Mouse (Mus musculus) urinary bladder, adult 18-20 months (tissue): ENCODE results near the gene Shcbp1l.
"Not testable (repeated sequence)": the region's sequence is repeated elsewhere in the genome, so short reads cannot be mapped to it uniquely, and the experiment has no call there.

Experiments used
- DNase-seq, 2 experiments: peaks; one replicate each; pipeline ENCODE4 v3.0.0; 2022; ENCODE audit warnings: low spot score in 2 of 2, mixed read lengths in 2 of 2

Shcbp1l gene

DNA sequence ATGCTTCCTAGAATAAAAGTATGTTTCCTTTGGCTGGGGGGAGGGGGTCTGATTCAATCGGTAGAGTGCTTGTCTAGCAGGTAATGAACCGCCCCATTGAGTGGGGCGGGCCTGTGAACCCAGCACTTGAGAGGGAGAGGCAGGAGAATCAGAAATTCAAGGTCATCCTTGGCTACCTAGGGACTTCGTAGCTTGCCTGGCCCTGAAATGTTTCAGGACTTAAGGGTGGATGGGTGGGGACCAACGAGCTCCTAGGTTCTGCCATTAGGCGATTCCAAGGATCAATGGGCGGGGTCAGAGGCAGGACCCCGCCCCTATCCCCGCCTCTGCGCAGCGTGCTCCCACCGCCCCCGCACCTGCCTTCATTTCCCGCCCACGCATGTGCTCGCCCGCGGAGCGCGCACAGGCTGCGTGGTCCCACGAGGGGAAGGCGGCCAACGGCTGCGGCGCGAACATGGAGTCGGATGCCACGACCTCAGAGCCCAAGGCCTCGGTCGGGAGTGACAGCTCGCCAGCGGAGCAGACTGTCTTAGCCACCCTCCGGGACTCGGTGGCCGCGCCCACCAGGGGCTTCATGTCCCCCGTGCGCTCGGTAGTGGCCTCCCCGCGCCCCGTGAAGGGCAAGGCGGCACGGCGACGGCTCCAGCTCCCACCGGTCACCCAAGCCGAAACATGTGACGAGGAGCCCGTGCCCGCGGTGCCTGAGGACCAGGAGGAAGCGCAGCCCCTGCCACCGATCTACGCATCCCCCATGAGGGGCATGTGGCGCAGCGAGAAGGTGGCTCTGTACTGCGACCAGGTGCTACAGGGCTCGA lies at the start of gene Shcbp1l:
TSS of gene Shcbp1l (plus strand) at position 393 of the 815 bp plus-strand sequence.
- DNase-seq = peak; percentile 27 to 36

DNA sequence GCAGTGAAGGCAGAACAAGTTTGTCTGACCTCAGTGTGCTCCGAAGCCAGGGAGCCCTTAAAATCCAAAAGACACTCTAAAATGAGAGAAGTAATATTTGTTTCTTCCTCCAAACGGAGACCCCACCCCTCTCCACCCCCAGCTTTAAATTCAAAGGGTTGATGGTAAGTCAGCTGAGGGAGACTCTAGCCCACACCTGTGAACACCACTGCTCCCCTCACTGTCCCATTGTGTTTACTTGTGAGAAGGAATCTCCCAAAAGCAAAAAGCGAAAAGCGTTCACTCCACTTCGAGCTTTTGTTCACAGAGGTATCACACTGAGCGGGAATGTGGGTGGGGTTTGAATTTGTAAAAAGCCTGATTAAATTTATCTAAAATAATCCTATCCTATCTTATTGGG lies 48.5 kb upstream of the Shcbp1l start:
- no peak for DNase-seq

DNA sequence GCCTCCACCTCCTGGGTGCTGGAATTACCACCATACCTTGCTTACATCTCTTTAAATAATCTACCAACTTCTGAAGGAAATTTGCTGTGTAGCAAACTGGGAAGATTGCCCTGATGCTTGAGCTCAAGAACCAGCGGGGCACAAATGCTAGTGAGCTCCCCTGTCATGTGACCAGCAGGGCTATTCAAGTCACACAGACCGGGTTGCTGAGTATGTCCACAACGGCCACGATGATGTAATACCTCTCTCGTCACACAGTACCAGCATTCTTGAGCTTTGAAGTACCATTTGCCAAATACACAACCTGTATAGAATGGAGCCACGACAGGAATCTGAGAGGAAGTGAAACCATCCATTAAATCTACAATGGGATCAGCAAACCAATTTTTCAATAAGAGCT lies 46.4 kb upstream of the Shcbp1l start:
- no peak for DNase-seq

DNA sequence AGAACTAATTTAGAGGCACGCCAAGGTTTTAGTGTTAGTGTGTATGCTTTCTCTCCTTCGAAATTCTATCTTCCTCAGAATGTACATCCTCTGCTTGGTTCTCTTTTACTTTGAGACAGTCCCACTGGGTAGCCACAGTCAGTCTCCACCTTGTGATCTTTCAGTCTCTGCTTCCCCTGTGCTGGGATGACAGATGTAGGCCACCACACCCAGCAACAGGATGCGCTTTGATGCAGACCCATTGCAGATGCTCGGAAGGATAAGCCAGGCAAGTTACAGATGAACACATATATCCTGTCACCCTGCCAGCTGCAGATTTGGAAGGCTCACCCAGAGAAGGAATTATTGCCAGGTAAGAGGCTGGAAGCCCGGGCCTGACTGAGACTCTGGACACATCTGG lies 45.1 kb upstream of the Shcbp1l start:
- DNase-seq = no peak

DNA sequence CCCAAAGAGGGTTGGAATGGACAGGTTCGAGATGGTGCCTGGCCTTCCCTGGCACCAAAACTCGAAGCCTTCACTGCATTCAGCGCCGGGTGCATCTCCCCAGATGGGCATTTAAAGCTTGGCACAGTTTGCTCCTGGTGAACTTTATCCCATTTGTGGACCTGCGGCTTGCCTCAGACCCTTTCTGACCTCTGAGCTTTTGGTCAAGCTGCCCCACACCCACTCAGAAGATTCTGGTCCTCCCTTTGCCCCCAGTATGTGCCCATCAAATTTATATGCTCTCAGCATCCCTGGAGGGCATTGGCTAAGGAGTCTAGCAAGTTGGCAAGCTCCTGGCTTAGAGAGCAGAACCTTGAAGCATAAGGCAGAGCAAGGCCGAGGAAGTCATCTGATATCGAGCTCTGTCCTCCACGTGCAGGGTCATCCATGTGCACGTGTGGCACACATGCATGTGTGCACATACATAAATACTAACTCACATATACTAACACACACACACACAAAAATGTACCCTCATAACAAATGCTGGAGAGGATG lies 44.1 kb upstream of the Shcbp1l start:
- no peak for DNase-seq

DNA sequence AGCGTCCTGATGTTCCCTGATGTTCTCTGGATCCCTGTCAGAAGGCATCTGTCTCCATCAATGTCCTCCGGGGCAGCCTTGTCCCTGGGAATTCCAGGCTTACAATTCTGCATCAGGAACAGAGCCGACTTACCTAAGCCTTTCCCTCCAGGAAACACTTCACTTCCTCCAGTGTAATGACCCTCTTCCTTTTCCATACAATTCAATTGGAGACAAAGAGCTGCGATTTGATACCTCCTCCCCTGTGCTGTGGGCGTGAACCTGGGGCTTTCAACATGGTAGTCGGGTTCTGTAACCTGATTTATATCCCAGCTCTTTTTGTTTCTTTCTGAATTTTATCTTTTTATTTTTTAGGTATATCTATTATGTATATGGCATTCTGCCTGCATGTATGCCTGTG lies 39.9 kb upstream of the Shcbp1l start:
- no peak for DNase-seq

DNA sequence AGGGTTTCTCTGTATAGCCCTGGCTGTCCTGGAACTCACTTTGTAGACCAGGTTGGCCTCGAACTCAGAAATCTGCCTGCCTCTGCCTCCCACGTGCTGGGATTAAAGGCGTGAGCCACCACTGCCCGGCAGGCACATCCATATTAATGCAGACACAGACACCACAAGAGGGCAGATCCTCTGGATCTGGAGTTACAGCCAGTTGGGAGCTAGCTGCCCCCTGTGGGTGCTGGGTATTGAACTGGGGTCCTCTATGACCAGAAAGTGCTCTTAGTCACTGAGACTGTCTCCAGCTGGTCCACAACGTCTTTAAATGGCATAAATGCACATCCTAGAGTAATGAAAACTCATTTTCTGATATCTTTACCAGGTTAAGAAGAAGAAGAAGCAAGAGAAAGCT lies 39.3 kb upstream of the Shcbp1l start:
- DNase-seq = not testable (repeated sequence)

DNA sequence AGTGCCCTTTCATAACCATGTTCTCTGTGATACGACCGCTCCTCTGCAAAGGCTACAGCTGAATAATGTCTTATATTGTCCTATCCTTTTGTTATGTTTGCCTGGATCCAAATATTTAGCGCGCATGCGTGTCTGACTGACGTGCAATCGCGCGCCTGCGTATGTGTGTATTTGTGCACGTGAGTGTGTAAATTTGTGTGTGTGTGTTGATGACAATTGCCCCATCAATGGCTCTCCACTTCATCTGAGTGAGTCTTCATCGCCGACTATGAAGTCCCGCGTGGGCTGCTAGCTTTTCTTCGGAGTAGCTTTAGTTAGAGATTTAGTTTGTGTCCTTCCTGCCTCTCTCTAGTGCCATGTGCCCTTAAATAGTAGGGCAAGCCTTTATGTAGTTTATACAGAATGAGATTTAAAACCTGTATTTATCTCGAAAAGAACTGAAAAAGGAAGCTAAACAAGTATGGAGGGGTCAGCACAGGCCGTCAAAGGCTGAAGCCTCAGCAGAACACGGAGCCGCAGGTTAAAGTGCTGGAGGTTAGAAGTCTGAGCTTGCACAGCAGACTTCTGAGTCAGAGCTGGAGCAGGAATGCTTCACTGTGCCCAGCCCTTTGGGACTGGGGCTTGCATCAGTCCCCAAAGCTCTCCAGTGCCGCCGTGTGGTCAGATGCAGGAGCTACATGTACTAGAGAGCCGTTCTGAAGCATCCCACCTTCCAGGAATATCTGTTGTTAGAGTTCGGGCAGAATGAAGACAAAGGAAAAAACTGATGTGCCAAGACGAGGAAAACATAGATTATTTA lies 38.5 kb upstream of the Shcbp1l start:
- DNase-seq = peak; percentile 55 to 76

DNA sequence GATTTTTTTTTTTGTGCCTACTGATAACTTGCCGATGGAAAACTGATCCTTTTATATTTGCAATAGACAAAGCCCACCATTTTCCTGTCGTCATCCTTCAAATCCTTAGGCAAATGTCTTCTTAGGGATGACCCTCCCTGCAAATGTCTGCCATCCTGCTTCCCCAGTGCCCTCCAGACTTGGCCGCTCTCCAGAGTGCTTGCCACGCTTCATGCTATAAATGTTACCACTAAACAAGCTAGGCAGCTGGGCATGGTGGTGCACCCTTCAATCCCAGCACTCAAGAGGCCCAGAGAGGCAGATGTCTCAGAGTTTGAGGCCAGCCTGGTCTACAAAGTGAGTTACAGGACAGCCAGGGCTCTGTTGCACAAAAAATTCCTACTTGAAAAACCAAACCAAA lies 29.3 kb upstream of the Shcbp1l start:
- not testable (repeated sequence) for DNase-seq

DNA sequence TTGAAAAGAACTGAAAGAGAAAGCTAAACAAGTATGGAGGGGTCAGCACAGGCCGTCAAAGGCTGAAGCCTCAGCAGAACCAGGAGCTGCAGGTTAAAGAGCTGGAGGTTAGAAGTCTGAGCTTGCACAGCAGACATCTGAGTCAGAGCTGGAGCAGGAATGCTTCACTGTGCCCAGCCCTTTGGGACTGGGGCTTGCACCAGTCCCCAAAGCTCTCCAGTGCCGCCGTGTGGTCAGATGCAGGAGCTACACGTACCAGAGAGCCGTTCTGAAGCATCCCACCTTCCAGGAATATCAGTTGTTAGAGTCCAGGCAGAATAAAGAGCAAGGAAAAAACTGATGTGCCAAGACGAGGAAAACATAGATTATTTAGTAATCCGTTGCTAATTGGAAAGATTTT lies 23.2 kb upstream of the Shcbp1l start:
- DNase-seq = peak; percentile 34 to 46

DNA sequence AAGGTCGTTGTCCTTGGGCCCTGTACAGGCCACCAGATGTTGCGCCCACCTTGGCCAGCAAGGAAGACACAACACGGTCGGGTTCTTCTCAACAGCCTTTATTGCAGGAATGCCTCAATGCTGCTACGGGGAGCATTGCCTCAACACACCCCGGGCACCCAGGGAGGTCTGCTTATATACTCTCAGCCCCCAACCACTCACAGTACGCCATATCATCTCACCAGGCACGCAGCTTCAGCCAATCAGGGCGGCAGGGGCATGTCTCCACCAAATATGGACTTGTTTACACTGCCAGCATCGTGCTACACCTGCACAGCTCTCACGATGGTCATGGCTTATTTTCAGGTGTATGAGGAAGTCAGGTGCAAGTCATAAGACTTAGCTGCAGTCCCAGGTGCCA lies 17.3 kb upstream of the Shcbp1l start:
- DNase-seq = not testable (repeated sequence)

DNA sequence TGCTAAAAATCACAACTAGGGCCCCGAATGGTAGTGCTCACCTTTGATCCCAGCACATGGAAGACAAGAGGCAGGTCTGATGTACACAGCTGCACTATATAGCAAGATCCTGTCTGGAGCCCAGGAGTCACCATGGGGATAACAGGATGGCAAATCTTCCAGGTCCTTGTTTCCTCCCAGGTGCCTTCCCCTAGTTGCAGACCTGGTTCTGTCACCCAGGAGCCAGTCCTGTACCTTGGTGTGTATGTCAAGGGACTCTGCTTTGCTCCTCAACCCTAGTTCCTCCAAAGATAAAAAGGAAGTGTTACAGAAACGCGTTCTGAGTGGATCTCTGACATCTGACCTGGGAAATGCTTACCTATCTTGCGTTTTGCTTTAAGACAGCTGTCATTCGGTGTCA lies 16.7 kb upstream of the Shcbp1l start:
- DNase-seq = not testable (repeated sequence)

DNA sequence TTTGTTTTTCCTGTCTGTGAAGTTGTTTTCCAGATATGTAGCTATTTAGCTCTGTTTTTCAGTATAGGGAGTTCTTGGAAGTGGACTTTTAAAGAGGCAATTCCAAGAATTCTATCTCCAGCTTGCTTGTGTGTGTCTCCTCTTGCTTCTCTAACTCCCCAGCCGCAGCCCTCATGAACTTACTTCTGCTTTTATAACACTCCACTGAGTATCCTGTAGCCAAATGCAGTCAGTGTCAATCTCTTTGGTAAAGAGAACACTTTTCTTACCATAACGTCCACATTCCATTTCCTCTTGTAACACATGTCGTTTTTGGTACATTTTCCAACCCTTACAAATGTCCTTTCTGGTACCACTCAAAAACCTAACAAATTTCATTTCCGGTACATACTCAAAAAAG lies 14.0 kb upstream of the Shcbp1l start:
- not testable (repeated sequence) for DNase-seq

DNA sequence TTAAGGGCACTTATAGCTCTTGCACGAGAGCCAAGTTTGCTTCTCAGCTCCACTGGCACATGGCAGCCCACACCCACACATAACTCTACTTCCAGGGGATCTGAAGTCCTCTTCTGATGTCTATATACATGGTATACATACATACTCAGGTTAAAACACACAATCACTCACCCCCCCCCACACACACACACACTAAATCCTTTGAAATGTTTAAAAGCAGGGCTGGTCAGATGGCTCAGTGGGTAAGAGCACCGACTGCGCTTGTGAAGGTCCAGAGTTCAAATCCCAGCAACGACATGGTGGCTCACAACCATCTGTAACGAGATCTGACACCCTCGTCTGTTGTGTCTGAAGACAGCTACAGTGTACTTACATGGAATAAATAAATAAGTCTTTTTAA lies 13.2 kb upstream of the Shcbp1l start:
- no peak for DNase-seq

DNA sequence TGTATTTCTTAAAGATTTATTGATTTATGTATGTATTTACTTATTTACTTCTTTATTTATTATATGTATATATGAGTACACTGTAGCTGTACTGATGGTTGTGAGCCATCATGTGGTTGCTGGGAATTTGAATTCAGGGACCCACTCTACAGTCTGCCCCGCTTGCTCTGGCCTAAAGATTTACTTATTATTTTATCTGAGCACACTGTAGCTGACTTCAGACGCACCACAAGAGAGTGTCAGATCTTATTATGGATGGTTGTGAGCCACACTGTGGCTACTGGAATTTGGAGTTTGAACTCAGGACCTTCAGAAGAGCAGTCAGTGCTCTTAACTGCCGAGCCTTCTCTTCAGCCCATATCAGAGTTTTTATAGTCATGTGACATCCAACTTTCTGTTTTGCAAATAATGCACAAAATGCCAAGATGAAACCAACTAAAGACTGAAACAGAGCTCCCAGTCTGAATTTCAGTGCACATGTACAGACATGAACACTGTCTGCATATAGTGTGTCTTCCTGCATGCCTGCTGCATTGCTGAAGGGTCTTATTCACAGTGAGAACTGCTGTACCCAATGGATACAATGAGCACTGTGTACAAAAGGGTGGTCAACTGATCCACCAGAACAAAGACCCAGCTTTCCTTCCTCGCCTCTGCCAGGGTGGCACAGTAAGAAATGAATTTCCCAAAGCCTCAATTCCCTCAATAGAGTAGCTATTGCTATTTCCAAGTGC lies 12.1 kb upstream of the Shcbp1l start:
- DNase-seq = not testable (repeated sequence)

DNA sequence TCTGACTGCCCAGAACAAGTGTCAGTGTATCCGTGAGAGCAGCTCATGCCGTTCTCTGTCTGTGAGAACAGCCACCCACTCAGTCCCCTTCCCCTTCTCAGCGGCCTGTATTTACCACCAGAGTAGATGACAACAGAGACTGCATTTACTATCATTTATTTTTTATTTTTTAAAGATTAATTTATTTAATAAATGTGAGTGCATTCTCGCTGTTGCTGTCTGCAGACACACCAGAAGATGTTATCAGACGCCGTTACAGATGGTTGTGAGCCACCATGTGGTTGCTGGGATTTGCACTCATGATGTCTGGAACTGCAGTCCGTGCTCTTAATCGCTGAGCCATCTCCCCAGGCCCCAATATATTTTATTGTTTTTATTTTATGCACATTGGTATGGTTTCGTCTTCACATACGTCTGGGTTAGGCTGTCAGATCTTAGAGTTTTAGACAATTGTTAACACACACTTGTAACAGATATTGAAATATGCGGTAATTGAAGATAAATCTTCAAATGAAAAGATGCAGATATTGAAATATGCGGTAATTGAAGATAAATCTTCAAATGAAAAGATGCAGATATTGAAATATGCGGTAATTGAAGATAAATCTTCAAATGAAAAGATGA lies 11.5 kb upstream of the Shcbp1l start:
- DNase-seq = not testable (repeated sequence)

DNA sequence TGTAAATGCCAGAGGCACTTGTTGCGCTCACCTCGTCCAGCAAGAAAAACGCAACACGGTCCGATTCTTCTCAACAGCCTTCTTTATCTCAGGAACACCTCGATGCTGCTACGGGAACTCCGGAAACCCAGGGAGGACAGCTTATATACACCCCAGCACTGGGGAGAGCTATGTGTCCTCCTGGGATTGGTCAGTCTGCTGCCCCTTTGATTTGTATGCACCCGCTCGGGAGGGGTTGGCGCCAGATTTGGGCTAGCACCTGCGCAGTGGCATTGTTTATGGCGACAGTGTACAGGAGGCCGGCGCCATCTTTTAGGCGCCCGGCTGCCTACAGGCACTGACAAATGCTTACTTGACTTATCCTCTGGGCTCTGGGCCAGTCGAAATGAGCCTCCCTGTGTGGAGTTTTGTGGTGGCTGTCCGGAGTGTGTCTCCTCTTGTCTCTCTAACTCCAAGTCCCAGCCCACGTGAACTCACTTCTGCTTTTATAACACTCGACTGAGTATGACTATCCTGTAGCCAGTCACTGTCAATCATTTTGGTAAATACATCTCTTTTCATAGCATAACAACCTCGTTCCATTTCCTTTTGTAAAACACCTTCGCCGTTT lies 10.7 kb upstream of the Shcbp1l start:
- peak in 1 of 2 experiments; percentile 54 for DNase-seq

DNA sequence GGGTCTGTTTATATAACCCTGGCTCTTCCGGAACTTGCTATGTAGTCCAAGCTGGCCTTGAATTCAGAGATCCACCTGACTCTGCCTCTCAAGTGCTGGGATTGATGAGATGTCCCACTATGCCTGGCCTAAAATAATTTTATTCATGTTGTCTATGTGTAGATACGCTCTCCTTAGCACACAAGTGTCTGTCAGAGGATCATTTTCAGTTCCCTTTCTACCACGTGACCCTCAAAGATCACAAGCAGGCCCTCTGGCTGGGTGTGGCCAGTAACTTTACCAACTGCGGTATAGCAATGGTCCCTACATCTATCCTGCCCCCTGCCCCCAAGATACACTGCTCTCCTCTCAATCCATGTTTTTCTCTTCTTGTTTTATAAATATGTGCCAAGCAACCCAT lies 10.0 kb upstream of the Shcbp1l start:
- no peak for DNase-seq

DNA sequence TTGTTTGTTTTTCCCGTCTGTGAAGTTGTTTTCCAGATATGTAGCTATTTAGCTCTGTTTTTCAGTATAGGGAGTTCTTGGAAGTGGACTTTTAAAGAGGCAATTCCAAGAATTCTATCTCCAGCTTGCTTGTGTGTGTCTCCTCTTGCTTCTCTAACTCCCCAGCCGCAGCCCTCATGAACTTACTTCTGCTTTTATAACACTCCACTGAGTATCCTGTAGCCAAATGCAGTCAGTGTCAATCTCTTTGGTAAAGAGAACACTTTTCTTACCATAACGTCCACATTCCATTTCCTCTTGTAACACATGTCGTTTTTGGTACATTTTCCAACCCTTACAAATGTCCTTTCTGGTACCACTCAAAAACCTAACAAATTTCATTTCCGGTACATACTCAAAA lies 9.2 kb upstream of the Shcbp1l start:
- DNase-seq = not testable (repeated sequence)

DNA sequence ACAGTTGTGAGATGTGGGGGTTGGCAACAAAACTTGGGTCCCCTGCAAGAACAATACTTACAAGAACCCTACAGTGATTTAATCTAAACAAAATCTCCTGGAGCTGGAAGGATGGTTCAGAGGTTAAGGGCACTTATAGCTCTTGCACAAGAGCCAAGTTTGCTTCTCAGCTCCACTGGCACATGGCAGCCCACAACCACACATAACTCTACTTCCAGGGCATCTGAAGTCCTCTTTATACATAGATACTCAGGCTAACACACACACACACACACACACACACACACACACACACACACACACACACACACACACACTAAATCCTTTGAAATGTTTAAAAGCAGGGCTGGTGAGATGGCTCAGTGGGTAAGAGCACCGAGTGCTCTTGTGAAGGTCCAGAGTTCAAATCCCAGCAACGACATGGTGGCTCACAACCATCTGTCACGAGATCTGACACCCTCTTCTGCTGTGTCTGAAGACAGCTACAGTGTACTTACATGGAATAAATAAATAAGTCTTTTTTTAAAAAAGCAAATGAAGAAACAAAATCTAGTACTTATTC lies 8.6 kb upstream of the Shcbp1l start:
- not testable (repeated sequence) for DNase-seq

DNA sequence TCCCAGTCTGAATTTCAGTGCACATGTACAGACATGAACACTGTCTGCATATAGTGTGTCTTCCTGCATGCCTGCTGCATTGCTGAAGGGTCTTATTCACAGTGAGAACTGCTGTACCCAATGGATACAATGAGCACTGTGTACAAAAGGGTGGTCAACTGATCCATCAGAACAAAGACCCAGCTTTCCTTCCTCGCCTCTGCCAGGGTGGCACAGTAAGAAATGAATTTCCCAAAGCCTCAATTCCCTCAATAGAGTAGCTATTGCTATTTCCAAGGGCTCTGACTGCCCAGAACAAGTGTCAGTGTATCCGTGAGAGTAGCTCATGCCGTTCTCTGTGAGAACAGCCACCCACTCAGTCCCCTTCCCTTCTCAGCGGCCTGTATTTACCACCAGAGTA lies 7.2 kb upstream of the Shcbp1l start:
- not testable (repeated sequence) for DNase-seq
